Mouse (Mus musculus): ENCODE results near the gene Tigd3.

DNA sequence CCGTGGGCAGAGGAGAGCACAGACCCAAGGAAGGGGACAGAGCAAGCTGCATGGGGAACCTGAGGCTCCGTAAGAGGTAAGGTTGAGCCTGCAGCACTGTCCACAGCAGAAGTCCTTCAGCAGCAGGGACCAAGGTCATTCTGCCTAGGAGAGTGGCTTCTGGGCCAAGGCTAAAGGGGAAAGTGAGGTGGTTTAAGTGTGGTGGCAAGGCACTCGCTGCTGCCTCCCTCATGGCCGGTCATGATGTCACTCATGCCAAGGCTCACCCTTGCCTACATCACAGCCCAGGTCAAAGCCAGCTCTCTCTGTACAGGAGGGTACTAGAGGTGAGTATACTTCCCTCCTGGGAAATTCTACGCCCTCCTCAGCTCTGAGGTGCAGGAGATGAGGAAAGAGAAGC, 30.2 kb downstream of the Tigd3 start:
- TF ChIP-seq POLR2A (IDR thresholded peaks at IDR 0.05; ENCODE audit: control insufficient read depth, low read depth, low read length) (no peak), CTCF (IDR thresholded peaks at IDR 0.05; ENCODE audit: control insufficient read depth, insufficient read depth, insufficient replicate concordance, low read depth, low read length) (no peak)
